Mouse (Mus musculus) hindlimb bud, embryonic 11.5 days (tissue): Measurements from ENCODE around the gene Ctdnep1.
"Not testable (repeated sequence)": the region's sequence is repeated elsewhere in the genome, so short reads cannot be mapped to it uniquely, and the experiment has no call there.

ENCODE experiments used
- DNase-seq: peaks from one replicate; pipeline ENCODE4 v3.0.0-alpha.2; 2012; ENCODE audit warnings: low read depth, low spot score; ENCODE audit errors: extremely low spot score

Ctdnep1 gene

GRCm38 (mm10) chr11:70010033-70010432 lies 29.1 kb downstream of the Ctdnep1 start:
- DNase-seq: no peak

GRCm38 (mm10) chr11:70010548-70010947 lies 29.6 kb downstream of the Ctdnep1 start:
- DNase-seq: no peak

GRCm38 (mm10) chr11:70010961-70011360 lies 30.0 kb downstream of the Ctdnep1 start:
- no peak for DNase-seq

- no peak for DNase-seq
Measured at GRCm38 (mm10) chr11:70012931-70013330, 32.0 kb downstream of the Ctdnep1 start.

- DNase-seq: no peak
Measured at GRCm38 (mm10) chr11:70013408-70013807, 32.5 kb downstream of the Ctdnep1 start.

- DNase-seq: no peak
Measured at GRCm38 (mm10) chr11:70014051-70014450, 33.1 kb downstream of the Ctdnep1 start.

GRCm38 (mm10) chr11:70014880-70015558 lies 34.1 kb downstream of the Ctdnep1 start, which contains the start of gene Acadvl:
Gene Acadvl (minus strand): TSS chr11:70015411.
- DNase-seq: no peak

GRCm38 (mm10) chr11:70015677-70016076 lies 34.7 kb downstream of the Ctdnep1 start:
- no peak for DNase-seq

GRCm38 (mm10) chr11:70016177-70016576 lies 35.2 kb downstream of the Ctdnep1 start:
- not testable (repeated sequence) for DNase-seq

- no peak for DNase-seq
Measured at GRCm38 (mm10) chr11:70016669-70017068, 35.7 kb downstream of the Ctdnep1 start, which contains the start of gene Dlg4. Gene Dlg4 (plus strand): TSS chr11:70016942.

GRCm38 (mm10) chr11:70017199-70017767 lies 36.3 kb downstream of the Ctdnep1 start:
- no peak for DNase-seq

GRCm38 (mm10) chr11:70018131-70018990 lies 37.4 kb downstream of the Ctdnep1 start:
- DNase-seq: no peak

- DNase-seq: no peak
Measured at GRCm38 (mm10) chr11:70019495-70020021, 38.6 kb downstream of the Ctdnep1 start.

GRCm38 (mm10) chr11:70020022-70020631 lies 39.2 kb downstream of the Ctdnep1 start:
- DNase-seq: no peak

- no peak for DNase-seq
Measured at GRCm38 (mm10) chr11:70020731-70021263, 39.8 kb downstream of the Ctdnep1 start.

GRCm38 (mm10) chr11:70021264-70022132 lies 40.5 kb downstream of the Ctdnep1 start:
- DNase-seq: peak; percentile 91

GRCm38 (mm10) chr11:70023481-70024150 lies 42.7 kb downstream of the Ctdnep1 start:
- no peak for DNase-seq

- no peak for DNase-seq
Measured at GRCm38 (mm10) chr11:70024151-70024514, 43.2 kb downstream of the Ctdnep1 start.

- DNase-seq: no peak
Measured at GRCm38 (mm10) chr11:70026689-70027088, 45.7 kb downstream of the Ctdnep1 start.
